Comparison of ENCODE assay signal across 13 mouse cellular contexts in genomic region chr8:119033398-119033797, GRCm38 (mm10).
"Had no signal": no experiment of that assay in that cellular context is flagged by ENCODE, and none has a peak within 500 bp of the region (broad histone marks: within the 10 kb centered on the region; RNA-seq: fewer than 3 reads in every experiment).

No protein-coding gene starts in this region.

- H3K4me3 ChIP-seq: kidney, embryonic 15.5 days; left cerebral cortex, adult 2 months; limb, embryonic 12.5 days; liver, embryonic 13.5 days; lung, embryonic 15.5 days; midbrain, embryonic 10.5 days; midbrain, embryonic 15.5 days; neural tube, embryonic 13.5 days had no signal

- H3K9me3 ChIP-seq: kidney, embryonic 15.5 days; lung, embryonic 15.5 days; midbrain, embryonic 15.5 days had no signal

- ATAC-seq: liver, postnatal 0 days; midbrain, embryonic 15.5 days had no signal

- H3K27me3 ChIP-seq: kidney, embryonic 15.5 days; limb, embryonic 12.5 days; liver, embryonic 13.5 days; lung, embryonic 15.5 days; midbrain, embryonic 15.5 days; neural tube, embryonic 13.5 days had no signal

- H3K36me3 ChIP-seq: kidney, embryonic 15.5 days; limb, embryonic 12.5 days; liver, embryonic 13.5 days; lung, embryonic 15.5 days; midbrain, embryonic 10.5 days; midbrain, embryonic 15.5 days; neural tube, embryonic 13.5 days had no signal

- H3K4me1 ChIP-seq: kidney, embryonic 15.5 days; limb, embryonic 12.5 days; liver, embryonic 13.5 days; lung, embryonic 15.5 days; midbrain, embryonic 10.5 days; midbrain, embryonic 15.5 days; neural tube, embryonic 13.5 days had no signal

- DNase-seq: kidney, postnatal 14 days; liver; liver, embryonic 13.5 days; liver, postnatal 0 days; lung, postnatal 14 days; thymus, postnatal 36 days had no signal
